Mouse (Mus musculus): ENCODE results near the gene Cep250.

DNA sequence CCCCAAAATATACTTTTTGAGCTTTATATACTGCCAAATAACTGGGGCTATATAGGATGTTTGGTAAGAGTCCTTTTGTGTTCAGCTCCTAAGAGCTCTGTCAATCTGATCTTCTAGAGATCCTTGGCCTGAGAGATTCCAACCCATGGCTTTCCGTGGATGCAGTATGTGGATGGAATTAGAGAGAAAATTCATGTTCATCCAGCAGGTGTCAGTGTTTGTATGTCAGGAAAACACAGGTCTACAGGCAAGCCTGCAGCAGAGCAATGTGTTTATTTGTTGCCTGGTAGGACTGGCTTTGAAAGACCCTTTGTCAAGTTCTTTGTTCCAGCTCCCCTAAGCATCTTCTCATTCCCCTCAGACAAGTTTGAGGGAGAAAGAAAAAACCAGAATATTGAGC, 6.7 kb downstream of the Cep250 start:
- TF ChIP-seq POLR2A (IDR thresholded peaks at IDR 0.05; ENCODE audit: borderline replicate concordance, low read depth, low read length) (no peak), CTCF (IDR thresholded peaks at IDR 0.05; ENCODE audit: low read depth, low read length) (no peak)
